Mouse (Mus musculus) v-Abl transformed pro-B cells (cell line): ENCODE measurements at regions not wholly inside any gene's neighbourhood (a gene's known extent, or its start where the extent isn't known, plus 50 kb on each side); places are given as distances from the start of the nearest gene placed in this dataset.
"Not testable (repeated sequence)": the region's sequence is repeated elsewhere in the genome, so short reads cannot be mapped to it uniquely, and the experiment has no call there.

ENCODE experiments used
- in situ Hi-C, 2 experiments: fragments of 400-800 bp; cut with MboI; formaldehyde crosslinking; loops; one replicate each; pipeline ENCODE4 v1.15.1; 2025; ENCODE audit not compliant: unreplicated experiment in 2 of 2

- in situ Hi-C loops, result loop anchor here (5.0 to 25.0 kb wide), 6 partner anchors 95 to 575 kb away; no protein-coding TSS in a partner anchor
Measured at GRCm38 (mm10) chr10:86636953-86637376, 68.3 kb downstream of the Hsp90b1 start.

DNA sequence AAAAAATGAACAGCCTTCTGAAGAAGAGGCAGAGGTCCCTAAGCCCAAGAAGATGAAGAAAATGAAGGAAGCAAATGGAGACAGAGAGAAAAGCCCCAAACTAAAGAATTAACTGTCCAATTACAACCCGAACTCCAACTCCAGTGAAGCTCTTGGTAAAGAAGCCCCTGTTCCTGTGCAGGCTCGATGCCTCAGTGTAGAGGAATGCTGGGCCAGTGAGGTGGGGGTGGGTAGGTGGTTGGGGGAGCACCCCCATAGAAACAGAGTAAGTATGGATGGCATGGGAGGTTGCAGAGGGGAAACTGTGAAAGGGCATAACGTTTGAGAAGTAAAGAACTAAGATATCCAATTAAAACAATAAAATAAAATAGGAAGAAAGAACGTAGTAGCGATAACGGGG, 68.8 kb downstream of the Hsp90b1 start:
- in situ Hi-C loops, result loop anchor here (5.0 to 25.0 kb wide), 6 partner anchors 96 to 574 kb away; no protein-coding TSS in a partner anchor

DNA sequence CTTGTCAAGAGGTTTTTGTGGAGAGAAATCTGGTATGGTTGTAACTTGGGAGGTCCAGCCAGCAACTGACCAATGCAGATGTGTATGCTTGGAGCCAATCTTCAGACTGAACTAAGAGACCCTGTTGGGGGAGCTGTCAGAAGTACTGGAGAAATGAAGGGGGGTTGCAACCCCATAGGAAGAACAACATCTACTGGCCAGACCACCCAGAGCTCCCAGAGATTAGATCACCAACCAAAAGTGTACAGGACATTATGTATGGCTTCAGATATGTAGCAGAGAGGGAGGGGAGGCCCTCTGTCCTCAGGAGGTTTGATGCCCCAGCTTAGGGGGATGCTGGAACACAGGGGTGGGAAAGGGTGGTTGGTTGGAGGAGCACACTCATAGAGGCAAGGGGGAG, 78.6 kb downstream of the Hsp90b1 start:
- in situ Hi-C loops, result loop anchor here in 1 of 2 experiments (25.0 kb wide), 2 partner anchors 336 to 564 kb away; no protein-coding TSS in a partner anchor

- in situ Hi-C loops, result not testable (repeated sequence)
Measured at GRCm38 (mm10) chr10:86617958-86618664, 87.2 kb downstream of the Hsp90b1 start.

DNA sequence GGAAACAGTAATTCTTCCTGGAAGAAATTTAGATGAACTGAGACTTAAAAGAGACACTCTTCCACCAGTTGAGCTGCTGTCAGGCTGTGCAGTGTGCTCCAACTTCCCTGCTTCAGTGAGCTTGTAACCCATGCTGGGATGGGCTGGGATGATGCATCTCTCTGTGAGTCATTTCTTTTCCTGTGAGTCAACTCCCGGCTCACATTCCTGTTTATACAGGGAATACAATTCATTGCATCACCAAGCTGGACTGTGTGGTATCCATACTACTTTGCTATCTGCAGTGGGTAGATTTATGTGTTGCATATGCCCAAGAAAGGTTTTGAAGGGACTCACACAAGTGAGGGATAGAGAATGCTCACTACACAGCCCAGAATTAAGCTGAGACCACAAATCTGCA, 93.0 kb downstream of the Hsp90b1 start:
- in situ Hi-C loops, result not testable (repeated sequence)

DNA sequence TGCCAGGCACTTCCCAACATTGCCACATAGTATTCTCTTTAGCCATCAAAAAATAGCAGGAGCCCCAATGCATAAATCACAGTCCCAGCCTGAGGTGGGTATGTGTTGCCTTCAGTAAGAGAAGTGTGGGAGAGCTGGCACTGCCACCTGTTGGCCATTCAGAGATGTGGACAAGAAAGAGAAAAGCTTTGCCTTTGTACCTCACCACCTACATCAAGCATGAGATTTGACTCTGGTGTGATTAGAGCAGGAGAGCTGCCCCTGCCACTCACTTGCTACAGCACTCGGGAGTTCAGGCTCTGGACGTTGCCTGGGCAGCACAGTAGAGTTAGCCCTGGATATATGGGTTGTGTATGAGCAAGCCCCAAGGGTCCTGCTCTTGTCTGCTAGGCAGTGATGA, 95.3 kb downstream of the Hsp90b1 start:
- in situ Hi-C loops, result not testable (repeated sequence)

DNA sequence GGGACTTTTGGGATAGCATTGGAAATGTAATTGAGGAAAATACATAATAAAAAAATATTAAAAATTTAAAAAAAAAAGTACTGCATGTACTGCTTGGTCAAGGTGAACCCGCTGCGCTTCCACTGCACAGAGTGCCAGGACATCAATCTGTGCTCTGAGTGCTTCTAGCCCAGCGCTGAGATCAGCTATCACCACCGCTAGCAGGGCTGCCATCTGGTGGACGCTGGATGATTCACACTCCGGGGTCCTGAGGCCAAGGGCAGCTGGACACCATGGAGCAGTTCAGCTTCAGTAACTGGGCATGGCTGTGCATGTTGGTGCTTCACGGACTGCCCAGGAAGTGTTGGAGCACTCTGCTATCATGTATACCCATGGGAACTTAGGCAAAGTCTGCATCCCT, 102.1 kb upstream of the Syn3 start:
- in situ Hi-C loops, result not testable (repeated sequence)

- in situ Hi-C loops, result not testable (repeated sequence)
Measured at GRCm38 (mm10) chr10:86599991-86600390, 101.3 kb upstream of the Syn3 start.

- in situ Hi-C loops, result not testable (repeated sequence)
Measured at GRCm38 (mm10) chr10:86590211-86590610, 91.5 kb upstream of the Syn3 start.

DNA sequence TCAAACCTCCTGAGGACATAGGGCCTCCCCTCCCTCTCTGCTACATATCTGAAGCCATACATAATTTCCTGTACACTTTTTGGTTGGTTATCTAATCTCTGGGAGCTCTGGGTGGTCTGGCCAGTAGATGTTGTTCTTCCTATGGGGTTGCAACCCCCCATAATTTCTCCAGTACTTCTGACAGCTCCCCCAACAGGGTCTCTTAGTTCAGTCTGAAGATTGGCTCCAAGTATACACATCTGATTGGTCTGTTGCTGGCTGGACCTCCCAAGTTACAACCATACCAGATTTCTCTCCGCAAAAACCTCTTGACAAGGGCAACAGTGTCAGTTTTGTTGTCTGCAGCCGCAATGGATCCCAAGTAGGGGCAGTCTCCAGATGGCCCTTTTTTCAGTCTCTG, 68.2 kb upstream of the Syn3 start:
- in situ Hi-C loops, result not testable (repeated sequence)

GRCm38 (mm10) chr10:86555843-86556242, 57.1 kb upstream of the Syn3 start:
- in situ Hi-C loops, result no loop called here
